Mouse (Mus musculus) granulocyte monocyte progenitor cell, adult 5-6 weeks (primary cell): ENCODE data around the gene Dynlt1a. TPM values are rescaled to one million over a fixed set of nuclear protein-coding genes. Genes with fewer than 3 reads are reported as not detected.
"Not testable (repeated sequence)": the region's sequence is repeated elsewhere in the genome, so short reads cannot be mapped to it uniquely, and the experiment has no call there.

Source experiments
- ATAC-seq: replicated peaks from 2 replicates; pipeline ENCODE4 v1.8.0; 2016; ENCODE audit warnings: mild to moderate bottlenecking, moderate TSS enrichment, inconsistent platforms; ENCODE audit not compliant: poor library complexity, severe bottlenecking
- total RNA-seq, 2 experiments: library from RNA; stranded (forward) in 1 of 2; stranded (reverse) in 1 of 2; fragments of 200-712, 200-1000 nt in 1 of 2; fragments of >200 nt in 1 of 2; fragmentation: Nextera tagmentation in 1 of 2; gene quantifications; 2 replicates each; pipeline ENCODE4 v1.2.3; 2014 to 2017

The Dynlt1a gene
- total RNA-seq (2014; fragmentation: Nextera tagmentation), result 6.5 and 7.7 TPM in 2 replicates
- total RNA-seq (2017), result 6.9 and 7.0 TPM in 2 replicates

- peak; percentile 92 for ATAC-seq
Measured at GRCm38 (mm10) chr17:6317339-6317985, at the start of gene Dynlt1a. Dynlt1a (minus strand) TSS chr17:6317500.

- not testable (repeated sequence) for ATAC-seq
Measured at GRCm38 (mm10) chr17:6355256-6355655, 38.0 kb upstream of the Dynlt1a start.

- not testable (repeated sequence) for ATAC-seq
Measured at GRCm38 (mm10) chr17:6342606-6343294, 25.4 kb upstream of the Dynlt1a start.

- not testable (repeated sequence) for ATAC-seq
Measured at GRCm38 (mm10) chr17:6328997-6329396, 11.7 kb upstream of the Dynlt1a start.

GRCm38 (mm10) chr17:6327554-6327953 lies 10.3 kb upstream of the Dynlt1a start:
- not testable (repeated sequence) for ATAC-seq

- not testable (repeated sequence) for ATAC-seq
Measured at GRCm38 (mm10) chr17:6325543-6325942, 8.2 kb upstream of the Dynlt1a start.

GRCm38 (mm10) chr17:6325021-6325420 lies 7.7 kb upstream of the Dynlt1a start:
- not testable (repeated sequence) for ATAC-seq

GRCm38 (mm10) chr17:6321778-6322101 lies 4.4 kb upstream of the Dynlt1a start:
- peak; percentile 38 for ATAC-seq

- not testable (repeated sequence) for ATAC-seq
Measured at GRCm38 (mm10) chr17:6321081-6321777, 3.9 kb upstream of the Dynlt1a start.

GRCm38 (mm10) chr17:6316379-6317126 lies 747 bp downstream of the Dynlt1a start:
- ATAC-seq, result peak; percentile 71

GRCm38 (mm10) chr17:6315706-6316105 lies 1.6 kb downstream of the Dynlt1a start:
- ATAC-seq, result peak; percentile 29

- ATAC-seq, result not testable (repeated sequence)
Measured at GRCm38 (mm10) chr17:6314493-6314892, 2.8 kb downstream of the Dynlt1a start.

GRCm38 (mm10) chr17:6312755-6313154 lies 4.5 kb downstream of the Dynlt1a start:
- not testable (repeated sequence) for ATAC-seq

GRCm38 (mm10) chr17:6311716-6312115 lies 5.6 kb downstream of the Dynlt1a start:
- ATAC-seq, result not testable (repeated sequence)

GRCm38 (mm10) chr17:6306503-6306902 lies 10.8 kb downstream of the Dynlt1a start:
- ATAC-seq, result not testable (repeated sequence)

GRCm38 (mm10) chr17:6305656-6306270 lies 11.5 kb downstream of the Dynlt1a start:
- ATAC-seq, result not testable (repeated sequence)

GRCm38 (mm10) chr17:6304891-6305290 lies 12.4 kb downstream of the Dynlt1a start:
- not testable (repeated sequence) for ATAC-seq

GRCm38 (mm10) chr17:6300190-6300863 lies 17.0 kb downstream of the Dynlt1a start:
- ATAC-seq, result not testable (repeated sequence)

GRCm38 (mm10) chr17:6297060-6297795 lies 20.1 kb downstream of the Dynlt1a start:
- ATAC-seq, result not testable (repeated sequence)
